Mouse (Mus musculus) kidney, adult 2 months (tissue): Measurements from ENCODE around the gene Trappc3. TPM values are rescaled to one million over a fixed set of nuclear protein-coding genes. Genes with fewer than 3 reads are reported as not detected.
A peak's percentile ranks its signal among the peaks of the same experiment; 100 is the strongest.

Source experiments
- DNase-seq: peaks from one replicate; pipeline ENCODE4 v3.0.0; 2021
- H3K27ac ChIP-seq: fragments of 200-500 bp; 2 replicates; pipeline ENCODE4 v1.5.1; 2012; ENCODE audit warnings: low read depth, low read length, control low read depth, inconsistent platforms; ENCODE audit not compliant: insufficient read depth
- H3K27me3 ChIP-seq: fragments of 200-500 bp; replicated peaks from 2 replicates; pipeline ENCODE4 v1.6.1; 2012; ENCODE audit warnings: mild to moderate bottlenecking, moderate library complexity, low read length, inconsistent platforms; ENCODE audit not compliant: control insufficient read depth, insufficient read depth
- H3K36me3 ChIP-seq: fragments of 200-500 bp; 2 replicates; pipeline ENCODE4 v1.6.1; 2012; ENCODE audit warnings: mild to moderate bottlenecking, moderate library complexity, low read length, inconsistent platforms; ENCODE audit not compliant: control insufficient read depth, insufficient read depth
- H3K4me1 ChIP-seq: fragments of 200-500 bp; 2 replicates; pipeline ENCODE4 v1.6.1; 2011; ENCODE audit warnings: low read length; ENCODE audit not compliant: control insufficient read depth, insufficient read depth
- H3K4me3 ChIP-seq: fragments of 200-500 bp; 2 replicates; pipeline ENCODE4 v1.5.1; 2011; ENCODE audit warnings: mild to moderate bottlenecking, low read depth, low read length, control low read depth; ENCODE audit not compliant: insufficient read depth
- CTCF ChIP-seq: fragments of 200-500 bp; conservative IDR thresholded peaks from 2 replicates; pipeline ENCODE4 v1.5.1; 2011; ENCODE audit warnings: low read depth, mild to moderate bottlenecking, control low read depth, low read length, moderate library complexity, mixed read lengths; ENCODE audit not compliant: insufficient read depth, insufficient read length
- POLR2A ChIP-seq: fragments of 200-500 bp; IDR thresholded peaks from one replicate; pipeline ENCODE4 v1.6.1; 2011; ENCODE audit warnings: low read depth, low read length, control low read depth
- WGBS: fragments of 180-500 bp; shearing (Covaris S2); methylation state at CpG from one replicate; pipeline ENCODE4 v1.1.7; 2018; 5-methylcytosine and 5-hydroxymethylcytosine counted together
- polyA plus RNA-seq: library from polyadenylated mRNA; depleted of rRNA; stranded (reverse); fragments of >200 nt; gene quantifications from 2 replicates; pipeline ENCODE4 v1.2.3, GENCODE M21; 2012

The Trappc3 gene
- polyA plus RNA-seq, 1 experiment: 75.5 TPM

- no peak for TF ChIP-seq CTCF
- no peak for TF ChIP-seq POLR2A
Observed at GRCm38 (mm10) chr4:126269292-126269691, 7.2 kb downstream of the Trappc3 start.

GRCm38 (mm10) chr4:126273753-126274152 is 11.6 kb downstream of the Trappc3 start:
- Histone ChIP-seq H3K4me1 (no peaks in the 10 kb centered on the region), H3K4me3 (no peak overlapping the region), H3K27me3 (no peaks in the 10 kb centered on the region), H3K36me3 (no peaks in the 10 kb centered on the region; the same call in 1 of the 2 replicates), H3K27ac (no peak overlapping the region)
- TF ChIP-seq POLR2A (no peak), CTCF (no peak)
- no peak for DNase-seq
- 90% methylated on average over 13 of the region's 13 CpGs for WGBS

More at GRCm38 (mm10) chr4:126269292-126269691, 7.2 kb downstream of the Trappc3 start:
- Histone ChIP-seq H3K27ac (no peak overlapping the region), H3K4me3 (no peak overlapping the region), H3K36me3 (no peaks in the 10 kb centered on the region; the same call in 1 of the 2 replicates), H3K27me3 (no peaks in the 10 kb centered on the region), H3K4me1 (no peaks in the 10 kb centered on the region)
- WGBS: 69% methylated on average over 3 of the region's 3 CpGs
- no peak for DNase-seq

GRCm38 (mm10) chr4:126275081-126275480 is 13.0 kb downstream of the Trappc3 start:
- Histone ChIP-seq H3K27me3 (no peaks in the 10 kb centered on the region), H3K4me1 (no peaks in the 10 kb centered on the region), H3K36me3 (no peaks in the 10 kb centered on the region; the same call in 1 of the 2 replicates), H3K4me3 (no peak overlapping the region), H3K27ac (no peak overlapping the region)
- TF ChIP-seq CTCF: no peak
- no peak for TF ChIP-seq POLR2A
- DNase-seq: no peak
- 90% methylated on average over 4 of the region's 4 CpGs for WGBS

GRCm38 (mm10) chr4:126275681-126276131 is 13.6 kb downstream of the Trappc3 start:
- TF ChIP-seq CTCF (no peak), POLR2A (no peak)
- no peaks in the 10 kb centered on the region for H3K4me1 ChIP-seq
- 72% methylated on average over 13 of the region's 13 CpGs for WGBS
- H3K4me3 ChIP-seq: no peak overlapping the region
- H3K27ac ChIP-seq: no peak overlapping the region
- no peaks in the 10 kb centered on the region; the same call in 1 of the 2 replicates for H3K36me3 ChIP-seq
- no peak for DNase-seq
- H3K27me3 ChIP-seq: no peaks in the 10 kb centered on the region

GRCm38 (mm10) chr4:126277906-126278564 is 15.9 kb downstream of the Trappc3 start:
- Histone ChIP-seq H3K4me3 (no peak overlapping the region), H3K4me1 (no peaks in the 10 kb centered on the region), H3K27me3 (no peaks in the 10 kb centered on the region), H3K36me3 (no peaks in the 10 kb centered on the region; the same call in 1 of the 2 replicates), H3K27ac (no peak overlapping the region)
- WGBS: 9% methylated on average over 13 of the region's 13 CpGs
- peak; percentile 54 for DNase-seq
- no peak for TF ChIP-seq POLR2A
- peak; percentile 78 for TF ChIP-seq CTCF

GRCm38 (mm10) chr4:126278565-126278915 is 16.4 kb downstream of the Trappc3 start:
- TF ChIP-seq CTCF (no peak), POLR2A (no peak)
- Histone ChIP-seq H3K4me3 (no peak overlapping the region), H3K27me3 (no peaks in the 10 kb centered on the region), H3K4me1 (no peaks in the 10 kb centered on the region), H3K27ac (no peak overlapping the region), H3K36me3 (no peaks in the 10 kb centered on the region; the same call in 1 of the 2 replicates)
- DNase-seq: no peak
- WGBS: 61% methylated on average over 9 of the region's 9 CpGs

GRCm38 (mm10) chr4:126278961-126279360 is 16.8 kb downstream of the Trappc3 start:
- TF ChIP-seq CTCF (no peak), POLR2A (no peak)
- no peak overlapping the region for H3K27ac ChIP-seq
- no peaks in the 10 kb centered on the region for H3K27me3 ChIP-seq
- no peak overlapping the region for H3K4me3 ChIP-seq
- no peaks in the 10 kb centered on the region for H3K4me1 ChIP-seq
- H3K36me3 ChIP-seq: no peaks in the 10 kb centered on the region; the same call in 1 of the 2 replicates
- DNase-seq: no peak
- WGBS: 73% methylated on average over 9 of the region's 9 CpGs
